Mouse (Mus musculus): ENCODE results near the gene Sprr2d. TPM values are rescaled to one million over a fixed set of nuclear protein-coding genes. Genes with fewer than 3 reads are reported as not detected.

Sprr2d gene
- polyA plus RNA-seq (2015; fragmentation: Nextera tagmentation; extraction: Ambion mirVana) = not detected in 2 replicates

- Histone ChIP-seq H3K4me2 (replicated peaks) (no peak within 1 kb of the TSS), H3K27me3 (no peaks in the 10 kb centered on the region), H3K4me3 (no peak within 1 kb of the TSS), H3K4me1 (no peaks in the 10 kb centered on the region), H3K27ac (no peak within 1 kb of the TSS), H3K9me3 (no peaks in the 10 kb centered on the region), H3K36me3 (no peaks in the 10 kb centered on the region), H3K9ac (no peak within 1 kb of the TSS)
- WGBS = 89% methylated on average over 5 of the region's 5 CpGs
- ATAC-seq (ENCODE audit: low FRiP score, low read depth) = no peak
These were observed at the start of gene Sprr2d for GRCm38 (mm10) chr3:92338840-92339239. TSS of gene Sprr2d (plus strand) at chr3:92339140.

- no peak for ATAC-seq (ENCODE audit: low FRiP score, low read depth)
These were observed 31.5 kb upstream of the Sprr2d start for GRCm38 (mm10) chr3:92307406-92307805.

GRCm38 (mm10) chr3:92316320-92316719 lies 22.6 kb upstream of the Sprr2d start, which contains the start of gene Sprr2b:
TSS of gene Sprr2b (plus strand) at chr3:92316620.
- Histone ChIP-seq H3K4me2 (replicated peaks) (no peak within 1 kb of the TSS), H3K9ac (no peak within 1 kb of the TSS), H3K9me3 (no peaks in the 10 kb centered on the region), H3K27me3 (no peaks in the 10 kb centered on the region), H3K36me3 (no peaks in the 10 kb centered on the region), H3K27ac (no peak within 1 kb of the TSS), H3K4me1 (no peaks in the 10 kb centered on the region), H3K4me3 (no peak within 1 kb of the TSS)
- ATAC-seq (ENCODE audit: low FRiP score, low read depth) = no peak
- WGBS = 76% methylated on average over 2 of the region's 2 CpGs

More at GRCm38 (mm10) chr3:92307406-92307805, 31.5 kb upstream of the Sprr2d start:
- Histone ChIP-seq H3K27ac (no peak overlapping the region), H3K9me3 (no peaks in the 10 kb centered on the region), H3K4me2 (replicated peaks) (no peak overlapping the region), H3K4me3 (no peak overlapping the region), H3K4me1 (no peaks in the 10 kb centered on the region), H3K27me3 (no peaks in the 10 kb centered on the region), H3K36me3 (no peaks in the 10 kb centered on the region), H3K9ac (no peak overlapping the region)
- 75% methylated on average over 1 of the region's 1 CpGs for whole genome bisulfite sequencing

GRCm38 (mm10) chr3:92317384-92317783 lies 21.6 kb upstream of the Sprr2d start:
- H3K4me3 ChIP-seq = no peak overlapping the region
- no peaks in the 10 kb centered on the region for H3K27me3 ChIP-seq
- no peaks in the 10 kb centered on the region for H3K9me3 ChIP-seq
- no peak for ATAC-seq (ENCODE audit: low FRiP score, low read depth)
- no peak overlapping the region for H3K27ac ChIP-seq
- no peak overlapping the region for H3K9ac ChIP-seq
- no peak overlapping the region for H3K4me2 ChIP-seq (replicated peaks)
- H3K36me3 ChIP-seq = no peaks in the 10 kb centered on the region
- H3K4me1 ChIP-seq = no peaks in the 10 kb centered on the region
- 86% methylated on average over 2 of the region's 2 CpGs for WGBS

GRCm38 (mm10) chr3:92336278-92336677 lies 2.7 kb upstream of the Sprr2d start:
- no peaks in the 10 kb centered on the region for H3K4me1 ChIP-seq
- no peak overlapping the region for H3K4me2 ChIP-seq (replicated peaks)
- no peak for ATAC-seq (ENCODE audit: low FRiP score, low read depth)
- H3K27me3 ChIP-seq = no peaks in the 10 kb centered on the region
- no peak overlapping the region for H3K4me3 ChIP-seq
- no peaks in the 10 kb centered on the region for H3K36me3 ChIP-seq
- H3K9me3 ChIP-seq = no peaks in the 10 kb centered on the region
- no peak overlapping the region for H3K9ac ChIP-seq
- WGBS = 84% methylated on average over 1 of the region's 1 CpGs
- no peak overlapping the region for H3K27ac ChIP-seq

- 80% methylated on average over 2 of the region's 2 CpGs for WGBS
- Histone ChIP-seq H3K27ac (no peak within 1 kb of the TSS), H3K4me2 (replicated peaks) (no peak within 1 kb of the TSS), H3K36me3 (no peaks in the 10 kb centered on the region), H3K4me1 (no peaks in the 10 kb centered on the region), H3K4me3 (no peak within 1 kb of the TSS), H3K27me3 (no peaks in the 10 kb centered on the region), H3K9me3 (no peaks in the 10 kb centered on the region), H3K9ac (no peak within 1 kb of the TSS)
- no peak for ATAC-seq (ENCODE audit: low FRiP score, low read depth)
These were observed 12.9 kb downstream of the Sprr2d start, which contains the start of gene Sprr2e for GRCm38 (mm10) chr3:92351843-92352242. TSS of gene Sprr2e (plus strand) at chr3:92352143.

- Histone ChIP-seq H3K4me2 (replicated peaks) (no peak overlapping the region), H3K27ac (no peak overlapping the region), H3K27me3 (no peaks in the 10 kb centered on the region), H3K9me3 (peaks cover 5% of the 10 kb centered on the region; the same call in 1 of the 2 replicates), H3K9ac (no peak overlapping the region), H3K36me3 (no peaks in the 10 kb centered on the region), H3K4me1 (no peaks in the 10 kb centered on the region), H3K4me3 (no peak overlapping the region)
- no peak for ATAC-seq (ENCODE audit: low FRiP score, low read depth)
These were observed 22.7 kb downstream of the Sprr2d start for GRCm38 (mm10) chr3:92361619-92362018.

- Histone ChIP-seq H3K36me3 (no peaks in the 10 kb centered on the region), H3K4me2 (replicated peaks) (no peak within 1 kb of the TSS), H3K27ac (no peak within 1 kb of the TSS), H3K9me3 (no peaks in the 10 kb centered on the region), H3K27me3 (no peaks in the 10 kb centered on the region), H3K4me1 (no peaks in the 10 kb centered on the region), H3K4me3 (no peak within 1 kb of the TSS), H3K9ac (no peak within 1 kb of the TSS)
- 74% methylated on average over 3 of the region's 3 CpGs for WGBS
- no peak for ATAC-seq (ENCODE audit: low FRiP score, low read depth)
These were observed 25.9 kb downstream of the Sprr2d start, which contains the start of gene Sprr2f for GRCm38 (mm10) chr3:92364887-92365286. TSS of gene Sprr2f (plus strand) at chr3:92365187.

- Histone ChIP-seq H3K27ac (no peak overlapping the region), H3K27me3 (no peaks in the 10 kb centered on the region), H3K4me1 (no peaks in the 10 kb centered on the region), H3K4me3 (no peak overlapping the region), H3K36me3 (no peaks in the 10 kb centered on the region), H3K9ac (no peak overlapping the region), H3K9me3 (no peaks in the 10 kb centered on the region), H3K4me2 (replicated peaks) (no peak overlapping the region)
- no peak for ATAC-seq (ENCODE audit: low FRiP score, low read depth)
- WGBS = 81% methylated on average over 2 of the region's 2 CpGs
These were observed 34.7 kb downstream of the Sprr2d start for GRCm38 (mm10) chr3:92373613-92374012.

- WGBS = 63% methylated on average over 1 of the region's 1 CpGs
These were observed 46.4 kb downstream of the Sprr2d start, which contains the start of gene Sprr2h for GRCm38 (mm10) chr3:92385385-92385784. TSS of gene Sprr2h (plus strand) at chr3:92385685.

More at GRCm38 (mm10) chr3:92385385-92385784, 46.4 kb downstream of the Sprr2d start, which contains the start of gene Sprr2h:
- H3K36me3 ChIP-seq = no peaks in the 10 kb centered on the region
- no peak within 1 kb of the TSS for H3K9ac ChIP-seq
- no peaks in the 10 kb centered on the region for H3K27me3 ChIP-seq
- no peaks in the 10 kb centered on the region for H3K9me3 ChIP-seq
- H3K4me3 ChIP-seq = no peak within 1 kb of the TSS
- ATAC-seq (ENCODE audit: low FRiP score, low read depth) = no peak
- no peaks in the 10 kb centered on the region for H3K4me1 ChIP-seq
- H3K4me2 ChIP-seq (replicated peaks) = no peak within 1 kb of the TSS
- H3K27ac ChIP-seq = no peak within 1 kb of the TSS

Other genes starting within 250 kb of the Sprr2d start
- not detected in 2 replicates for gene Prr9, start 215.2 kb upstream of the Sprr2d start, polyA plus RNA-seq (2015; fragmentation: Nextera tagmentation; extraction: Ambion mirVana)
- not detected in 2 replicates for gene Lelp1, start 196.4 kb upstream of the Sprr2d start, polyA plus RNA-seq (2015; fragmentation: Nextera tagmentation; extraction: Ambion mirVana)
- gene Sprr2a1, start 123.3 kb upstream of the Sprr2d start, polyA plus RNA-seq (2015; fragmentation: Nextera tagmentation; extraction: Ambion mirVana) = 0.14 and 0.15 TPM in 2 replicates
- gene Sprr2a2, start 123.2 kb upstream of the Sprr2d start, polyA plus RNA-seq (2015; fragmentation: Nextera tagmentation; extraction: Ambion mirVana) = 4.4 and 5.1 TPM in 2 replicates
- gene Sprr2a3, start 53.7 kb upstream of the Sprr2d start, polyA plus RNA-seq (2015; fragmentation: Nextera tagmentation; extraction: Ambion mirVana) = 0.34 TPM in 1 of 2 replicates, not detected in the other
- not detected in 2 replicates for gene Sprr2b, start 22.5 kb upstream of the Sprr2d start, polyA plus RNA-seq (2015; fragmentation: Nextera tagmentation; extraction: Ambion mirVana)
- not detected in 2 replicates for gene Sprr2e, start 13.0 kb downstream of the Sprr2d start, polyA plus RNA-seq (2015; fragmentation: Nextera tagmentation; extraction: Ambion mirVana)
- not detected in 2 replicates for gene Sprr2f, start 26.0 kb downstream of the Sprr2d start, polyA plus RNA-seq (2015; fragmentation: Nextera tagmentation; extraction: Ambion mirVana)
- gene Sprr2h, start 46.5 kb downstream of the Sprr2d start, polyA plus RNA-seq (2015; fragmentation: Nextera tagmentation; extraction: Ambion mirVana) = not detected in 2 replicates
- not detected in 2 replicates for gene Sprr2i, start 68.9 kb downstream of the Sprr2d start, polyA plus RNA-seq (2015; fragmentation: Nextera tagmentation; extraction: Ambion mirVana)
- gene Sprr2j-ps, start 78.9 kb downstream of the Sprr2d start, polyA plus RNA-seq (2015; fragmentation: Nextera tagmentation; extraction: Ambion mirVana) = not detected in 2 replicates
- 8.9 and 9.6 TPM in 2 replicates for gene Gm9774, start 90.3 kb downstream of the Sprr2d start, polyA plus RNA-seq (2015; fragmentation: Nextera tagmentation; extraction: Ambion mirVana)
- not detected in 2 replicates for gene Sprr2k, start 93.4 kb downstream of the Sprr2d start, polyA plus RNA-seq (2015; fragmentation: Nextera tagmentation; extraction: Ambion mirVana)
- gene Sprr1b, start 99.6 kb downstream of the Sprr2d start, polyA plus RNA-seq (2015; fragmentation: Nextera tagmentation; extraction: Ambion mirVana) = 0.24 TPM in 1 of 2 replicates, not detected in the other
- gene Sprr3, start 119.6 kb downstream of the Sprr2d start, polyA plus RNA-seq (2015; fragmentation: Nextera tagmentation; extraction: Ambion mirVana) = not detected in 2 replicates
- 0.49 and 0.67 TPM in 2 replicates for gene Sprr1a, start 146.8 kb downstream of the Sprr2d start, polyA plus RNA-seq (2015; fragmentation: Nextera tagmentation; extraction: Ambion mirVana)
- gene Sprr4, start 161.4 kb downstream of the Sprr2d start, polyA plus RNA-seq (2015; fragmentation: Nextera tagmentation; extraction: Ambion mirVana) = not detected in 2 replicates
- not detected in 2 replicates for gene 2310046K23Rik, start 195.4 kb downstream of the Sprr2d start, polyA plus RNA-seq (2015; fragmentation: Nextera tagmentation; extraction: Ambion mirVana)
- gene Ivl, start 234.6 kb downstream of the Sprr2d start, polyA plus RNA-seq (2015; fragmentation: Nextera tagmentation; extraction: Ambion mirVana) = not detected in 2 replicates
- gene Smcp, start 249.9 kb downstream of the Sprr2d start, polyA plus RNA-seq (2015; fragmentation: Nextera tagmentation; extraction: Ambion mirVana) = not detected in 2 replicates

Data from limb, embryonic 13.5 days (tissue).